Mouse (Mus musculus) embryonic facial prominence, embryonic 11.5 days (tissue): ENCODE data around the gene Got2. TPM values are rescaled to one million over a fixed set of nuclear protein-coding genes. Genes with fewer than 3 reads are reported as not detected.
A peak's percentile ranks its signal among the peaks of the same experiment; 100 is the strongest.
"Not testable (repeated sequence)": the region's sequence is repeated elsewhere in the genome, so short reads cannot be mapped to it uniquely, and the experiment has no call there.

Source experiments
- ATAC-seq: fragments of 200-750 bp; cut with Nextera tagmentation; replicated peaks from 2 replicates; pipeline ENCODE4 v1.8.0; 2017; ENCODE audit warnings: low read depth; ENCODE audit not compliant: insufficient number of reproducible peaks, low FRiP score, low TSS enrichment
- DNase-seq: peaks from one replicate; pipeline ENCODE4 v3.0.0-alpha.2; 2015; ENCODE audit warnings: low spot score
- H3K27ac ChIP-seq: fragments of 300-500 bp; sonication (generic); replicated peaks from 2 replicates; pipeline ENCODE4 v1.5.1; 2014; ENCODE audit warnings: mild to moderate bottlenecking, low read depth, low read length, control low read depth
- H3K27me3 ChIP-seq: fragments of 300-500 bp; sonication (generic); 2 replicates; pipeline ENCODE4 v1.6.1; 2014; ENCODE audit warnings: mild to moderate bottlenecking, low read length, moderate library complexity, mixed read lengths; ENCODE audit not compliant: control insufficient read depth, insufficient read depth
- H3K36me3 ChIP-seq: fragments of 300-500 bp; sonication (generic); replicated peaks from 2 replicates; pipeline ENCODE4 v1.6.1; 2014; ENCODE audit warnings: low read depth, mild to moderate bottlenecking, low read length, moderate library complexity, mixed read lengths; ENCODE audit not compliant: control insufficient read depth, insufficient read depth
- H3K4me1 ChIP-seq: fragments of 300-500 bp; sonication (generic); 2 replicates; pipeline ENCODE4 v1.6.1; 2014; ENCODE audit warnings: low read length, mixed read lengths; ENCODE audit not compliant: control insufficient read depth, insufficient read depth
- H3K4me2 ChIP-seq: fragments of 300-500 bp; sonication (generic); 2 replicates; pipeline ENCODE4 v1.6.1; 2014; ENCODE audit warnings: low read depth, mild to moderate bottlenecking, control low read depth, low read length, moderate library complexity
- H3K4me3 ChIP-seq: fragments of 300-500 bp; sonication (generic); 2 replicates; pipeline ENCODE4 v1.5.1; 2014; ENCODE audit warnings: low read depth, low read length, control low read depth
- H3K9ac ChIP-seq: fragments of 300-500 bp; sonication (generic); replicated peaks from 2 replicates; pipeline ENCODE4 v1.6.1; 2014; ENCODE audit warnings: mild to moderate bottlenecking, control low read depth, low read length
- H3K9me3 ChIP-seq: fragments of 300-500 bp; sonication (generic); replicated peaks from 2 replicates; pipeline ENCODE4 v1.6.1; 2016; ENCODE audit warnings: mild to moderate bottlenecking, low read length, inconsistent platforms, mixed read lengths; ENCODE audit not compliant: control insufficient read depth
- WGBS: fragments of 180-500 bp; shearing (Covaris S2); extraction: QIAGEN DNeasy Blood & Tissue Kit; methylation state at CpG from one replicate; pipeline ENCODE4 v1.1.7; 2014; 5-methylcytosine and 5-hydroxymethylcytosine counted together
- polyA plus RNA-seq: library from polyadenylated mRNA; unstranded; fragments of >200 nt; fragmentation: Nextera tagmentation; extraction: Ambion mirVana; gene quantifications from 2 replicates; pipeline ENCODE4 v1.2.1, GENCODE M21; 2014

Gene Got2
- polyA plus RNA-seq, 1 experiment from 2014 or later = 79.8 TPM

GRCm38 (mm10) chr8:95882191-95882590 lies 6.2 kb downstream of the Got2 start:
- ATAC-seq (no peak), DNase-seq (no peak)
- H3K27me3 ChIP-seq = no peaks in the 10 kb centered on the region
- WGBS = 94% methylated on average over 9 of the region's 9 CpGs
- no peaks in the 10 kb centered on the region; the same call in 1 of the 2 replicates for H3K36me3 ChIP-seq
- H3K4me3 ChIP-seq = no peak overlapping the region
- H3K4me1 ChIP-seq = peaks cover 2% of the 10 kb centered on the region; the same call in 1 of the 2 replicates
- no peak overlapping the region for H3K27ac ChIP-seq
- H3K4me2 ChIP-seq = no peak overlapping the region
- no peaks in the 10 kb centered on the region for H3K9me3 ChIP-seq
- no peak overlapping the region for H3K9ac ChIP-seq

GRCm38 (mm10) chr8:95881576-95881975 lies 6.8 kb downstream of the Got2 start:
- H3K4me2 ChIP-seq = no peak overlapping the region
- H3K36me3 ChIP-seq = no peaks in the 10 kb centered on the region; the same call in 1 of the 2 replicates
- H3K9me3 ChIP-seq = no peaks in the 10 kb centered on the region
- H3K9ac ChIP-seq = no peak overlapping the region
- DNase-seq (no peak), ATAC-seq (no peak)
- H3K4me1 ChIP-seq = no peaks in the 10 kb centered on the region
- WGBS = 90% methylated on average over 3 of the region's 3 CpGs
- no peaks in the 10 kb centered on the region for H3K27me3 ChIP-seq
- no peak overlapping the region for H3K4me3 ChIP-seq
- H3K27ac ChIP-seq = no peak overlapping the region

GRCm38 (mm10) chr8:95879823-95880222 lies 8.5 kb downstream of the Got2 start:
- H3K4me3 ChIP-seq = no peak overlapping the region
- no peak for ATAC-seq
- no peaks in the 10 kb centered on the region for H3K27me3 ChIP-seq
- peaks cover 6% of the 10 kb centered on the region for H3K36me3 ChIP-seq
- H3K4me2 ChIP-seq = no peak overlapping the region
- no peak overlapping the region for H3K27ac ChIP-seq
- H3K9ac ChIP-seq = no peak overlapping the region
- WGBS = 91% methylated on average over 4 of the region's 4 CpGs
- no peaks in the 10 kb centered on the region for H3K9me3 ChIP-seq
- H3K4me1 ChIP-seq = no peaks in the 10 kb centered on the region
- DNase-seq = no peak

GRCm38 (mm10) chr8:95878176-95878962 lies 10.0 kb downstream of the Got2 start:
- Histone ChIP-seq H3K27me3 (no peaks in the 10 kb centered on the region), H3K27ac (no peak overlapping the region), H3K4me3 (no peak overlapping the region), H3K4me2 (no peak overlapping the region), H3K36me3 (peaks cover 9% of the 10 kb centered on the region), H3K4me1 (no peaks in the 10 kb centered on the region), H3K9ac (no peak overlapping the region), H3K9me3 (no peaks in the 10 kb centered on the region)
- DNase-seq (peak; percentile 53), ATAC-seq (peak; percentile 65; the same call in 1 of the 2 replicates)
- 67% methylated on average over 12 of the region's 12 CpGs for WGBS

DNA sequence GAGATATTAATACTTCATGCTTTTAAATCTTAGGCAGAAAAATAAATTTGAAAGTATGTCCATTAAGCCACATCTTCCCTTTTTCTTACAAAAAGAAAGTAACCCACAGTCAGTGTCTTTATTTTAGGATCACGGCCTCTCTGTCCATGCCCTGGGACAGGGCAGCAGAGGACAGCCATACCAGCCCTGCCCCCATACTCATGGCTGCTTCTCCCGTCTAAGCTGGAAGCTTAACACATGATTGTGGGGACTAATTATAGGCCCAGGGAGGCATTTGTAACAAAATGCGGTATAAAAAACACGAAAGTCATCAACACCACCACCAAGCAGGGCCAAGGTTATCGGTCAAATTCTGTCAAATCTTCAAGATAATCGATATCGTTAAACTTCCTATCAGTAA lies 13.1 kb downstream of the Got2 start:
- H3K36me3 ChIP-seq = peaks cover 9% of the 10 kb centered on the region
- H3K4me3 ChIP-seq = no peak overlapping the region
- H3K4me1 ChIP-seq = no peaks in the 10 kb centered on the region
- no peak overlapping the region for H3K27ac ChIP-seq
- DNase-seq (no peak), ATAC-seq (no peak)
- WGBS = 96% methylated on average over 7 of the region's 7 CpGs
- no peaks in the 10 kb centered on the region for H3K9me3 ChIP-seq
- no peak overlapping the region for H3K4me2 ChIP-seq
- H3K27me3 ChIP-seq = no peaks in the 10 kb centered on the region
- H3K9ac ChIP-seq = no peak overlapping the region

- H3K9me3 ChIP-seq = no peaks in the 10 kb centered on the region
- H3K36me3 ChIP-seq = peaks cover 15% of the 10 kb centered on the region
- H3K27ac ChIP-seq = no peak overlapping the region
- no peaks in the 10 kb centered on the region for H3K27me3 ChIP-seq
- WGBS = 96% methylated on average over 16 of the region's 16 CpGs
- DNase-seq (no peak), ATAC-seq (no peak)
- no peak overlapping the region for H3K4me3 ChIP-seq
- H3K4me1 ChIP-seq = no peaks in the 10 kb centered on the region
- no peak overlapping the region for H3K9ac ChIP-seq
- no peak overlapping the region for H3K4me2 ChIP-seq
Observed at GRCm38 (mm10) chr8:95871690-95872089, 16.7 kb downstream of the Got2 start.

- H3K27ac ChIP-seq, H3K9me3 ChIP-seq, H3K4me1 ChIP-seq, H3K9ac ChIP-seq, H3K4me2 ChIP-seq, H3K27me3 ChIP-seq, H3K4me3 ChIP-seq, DNase-seq, ATAC-seq, H3K36me3 ChIP-seq: not testable (repeated sequence)
- WGBS = 95% methylated on average over 16 of the region's 18 CpGs
Observed at GRCm38 (mm10) chr8:95864851-95865250, 23.5 kb downstream of the Got2 start.

- H3K36me3 ChIP-seq, DNase-seq, H3K4me2 ChIP-seq, H3K9me3 ChIP-seq, ATAC-seq, H3K4me1 ChIP-seq, H3K4me3 ChIP-seq, H3K9ac ChIP-seq, H3K27me3 ChIP-seq, H3K27ac ChIP-seq: not testable (repeated sequence)
- 88% methylated on average over 10 of the region's 11 CpGs for WGBS
Observed at GRCm38 (mm10) chr8:95863761-95864440, 24.4 kb downstream of the Got2 start.
